Mouse (Mus musculus) cerebellum, adult 2 months (tissue): ENCODE measurements around the gene Cerk. TPM values are rescaled to one million over a fixed set of nuclear protein-coding genes. Genes with fewer than 3 reads are reported as not detected.

ENCODE experiments used
- DNase-seq, 2 experiments: peaks; one replicate each; pipeline ENCODE4 v3.0.0; 2021
- H3K27ac ChIP-seq: fragments of 200-500 bp; 2 replicates; pipeline ENCODE4 v1.5.1; 2012; ENCODE audit warnings: low read length, control low read depth, inconsistent platforms; ENCODE audit not compliant: insufficient read depth
- H3K27me3 ChIP-seq: fragments of 200-500 bp; 2 replicates; pipeline ENCODE4 v1.6.1; 2012; ENCODE audit warnings: inconsistent platforms, mild to moderate bottlenecking, low read length, moderate library complexity; ENCODE audit not compliant: control insufficient read depth, insufficient read depth
- H3K4me1 ChIP-seq: fragments of 200-500 bp; 2 replicates; pipeline ENCODE4 v1.6.1; 2011; ENCODE audit warnings: low read length; ENCODE audit not compliant: control insufficient read depth, insufficient read depth
- H3K4me3 ChIP-seq: fragments of 200-500 bp; replicated peaks from 2 replicates; pipeline ENCODE3; 2011; ENCODE audit warnings: mild to moderate bottlenecking, low read depth, low read length, control low read depth; ENCODE audit not compliant: insufficient read depth
- CTCF ChIP-seq: fragments of 200-500 bp; IDR thresholded peaks from 2 replicates; pipeline ENCODE4 v1.5.1; 2011; ENCODE audit warnings: low read depth, mild to moderate bottlenecking, control low read depth, low read length, moderate library complexity, borderline replicate concordance; ENCODE audit not compliant: insufficient read depth
- POLR2A ChIP-seq: fragments of 200-500 bp; IDR thresholded peaks from 2 replicates; pipeline ENCODE4 v1.6.1; 2011; ENCODE audit warnings: low read length, control low read depth, borderline replicate concordance; ENCODE audit not compliant: insufficient read depth
- WGBS: fragments of 180-500 bp; shearing (Covaris S2); methylation state at CpG from one replicate; pipeline ENCODE4 v1.1.7; 2018; 5-methylcytosine and 5-hydroxymethylcytosine counted together
- polyA plus RNA-seq: library from polyadenylated mRNA; depleted of rRNA; stranded (reverse); fragments of >200 nt; gene quantifications from 2 replicates; pipeline ENCODE4 v1.2.3, GENCODE M21; 2012

Cerk gene
- polyA plus RNA-seq, 1 experiment, result 152 TPM

- WGBS, result 14% methylated on average over 22 of the region's 22 CpGs
- H3K4me3 ChIP-seq, result no peak overlapping the region
- peak overlapping the region; percentile 78 for H3K27ac ChIP-seq
- H3K27me3 ChIP-seq, result no peaks in the 10 kb centered on the region
- DNase-seq, result peak in 1 of 2 experiments; percentile 58
- peaks cover 57% of the 10 kb centered on the region for H3K4me1 ChIP-seq
- TF ChIP-seq POLR2A, result no peak
Observed at GRCm38 (mm10) chr15:86176771-86177702, 8.9 kb downstream of the Cerk start.

- no peak overlapping the region for H3K4me3 ChIP-seq
- H3K27me3 ChIP-seq, result no peaks in the 10 kb centered on the region
- no peak for TF ChIP-seq CTCF
- no peak for TF ChIP-seq POLR2A
- 80% methylated on average over 10 of the region's 10 CpGs for WGBS
- DNase-seq, result no peak
- peak overlapping the region; percentile 50; the same call in 1 of the 2 replicates for H3K27ac ChIP-seq
- peaks cover 56% of the 10 kb centered on the region for H3K4me1 ChIP-seq
Observed at GRCm38 (mm10) chr15:86176166-86176565, 9.8 kb downstream of the Cerk start.

GRCm38 (mm10) chr15:86175253-86176050 is 10.5 kb downstream of the Cerk start:
- no peak overlapping the region for H3K4me3 ChIP-seq
- H3K27me3 ChIP-seq, result no peaks in the 10 kb centered on the region
- DNase-seq, result no peak
- WGBS, result 79% methylated on average over 3 of the region's 3 CpGs
- no peak overlapping the region for H3K27ac ChIP-seq
- no peak for TF ChIP-seq POLR2A
- no peak for TF ChIP-seq CTCF
- peaks cover 57% of the 10 kb centered on the region for H3K4me1 ChIP-seq

DNA sequence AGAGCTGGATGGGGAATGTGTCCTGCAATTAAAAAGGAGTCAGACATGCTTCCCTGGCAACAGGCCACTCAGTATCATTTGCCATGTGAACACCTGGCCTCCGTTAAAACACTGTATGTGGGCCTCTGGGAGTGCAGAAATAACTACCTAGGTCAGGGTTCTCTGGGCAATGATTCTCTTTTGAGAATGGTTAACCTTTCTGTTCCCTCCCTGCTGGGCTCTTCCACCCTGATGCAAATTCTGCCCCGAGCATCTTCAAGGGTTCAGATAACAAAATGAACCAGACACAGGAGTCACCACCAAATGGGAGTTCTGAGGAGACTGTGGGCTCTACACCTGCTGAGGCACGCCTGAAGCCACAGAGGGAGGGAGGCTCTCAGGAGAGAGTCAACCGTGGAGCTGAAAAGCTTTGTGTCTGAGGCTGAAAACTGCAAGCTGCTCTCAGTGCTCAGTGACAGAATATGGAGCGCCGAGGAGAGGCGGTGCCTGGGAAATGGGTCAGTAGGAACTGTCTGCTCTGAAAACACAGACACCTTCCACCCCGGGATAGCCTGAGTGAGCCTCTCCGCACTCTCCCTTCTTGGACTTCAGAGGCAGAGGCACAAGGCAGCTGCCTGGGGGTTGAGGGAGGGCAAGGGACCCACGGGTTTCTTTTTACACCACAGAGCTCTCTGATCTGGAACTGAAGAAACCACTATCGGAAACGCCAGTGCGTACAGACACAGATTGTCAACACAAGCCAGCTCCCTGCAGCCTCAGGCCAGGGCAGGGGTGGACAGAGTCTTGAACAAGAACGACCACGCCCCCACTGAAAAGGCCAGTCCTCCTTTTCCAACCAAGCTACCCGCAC is 12.6 kb downstream of the Cerk start:
- DNase-seq, result no peak
- Histone ChIP-seq H3K4me3 (no peak overlapping the region), H3K27ac (0 out of 2 replicates have a peak overlapping the region, but pooled peaks have one; percentile 5), H3K27me3 (no peaks in the 10 kb centered on the region), H3K4me1 (peaks cover 77% of the 10 kb centered on the region)
- TF ChIP-seq CTCF, result no peak
- TF ChIP-seq POLR2A, result no peak
- 34% methylated on average over 16 of the region's 16 CpGs for WGBS

DNA sequence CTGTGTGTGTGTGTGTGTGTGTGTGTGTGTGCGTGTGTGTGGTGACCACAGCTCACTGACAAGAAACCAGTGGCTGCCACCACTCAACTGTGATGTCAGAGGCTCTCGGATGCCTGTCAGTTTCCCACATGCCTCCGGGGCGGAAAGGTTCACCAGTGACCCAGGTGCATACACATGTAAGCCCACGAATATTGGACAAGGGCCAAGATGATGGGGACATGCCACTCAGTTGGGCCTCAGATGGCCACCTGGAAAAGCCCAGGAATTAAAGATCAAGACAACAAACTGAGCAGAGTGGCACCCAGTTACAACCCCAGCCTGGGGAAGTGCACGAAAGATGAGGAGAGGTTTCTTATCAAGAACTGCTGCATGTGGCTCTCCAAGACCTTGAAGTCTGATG is 13.4 kb downstream of the Cerk start:
- no peak overlapping the region for H3K4me3 ChIP-seq
- peaks cover 80% of the 10 kb centered on the region for H3K4me1 ChIP-seq
- no peak overlapping the region for H3K27ac ChIP-seq
- peak in 1 of 2 experiments; percentile 47 for DNase-seq
- no peak for TF ChIP-seq CTCF
- 50% methylated on average over 6 of the region's 6 CpGs for WGBS
- no peaks in the 10 kb centered on the region for H3K27me3 ChIP-seq

DNA sequence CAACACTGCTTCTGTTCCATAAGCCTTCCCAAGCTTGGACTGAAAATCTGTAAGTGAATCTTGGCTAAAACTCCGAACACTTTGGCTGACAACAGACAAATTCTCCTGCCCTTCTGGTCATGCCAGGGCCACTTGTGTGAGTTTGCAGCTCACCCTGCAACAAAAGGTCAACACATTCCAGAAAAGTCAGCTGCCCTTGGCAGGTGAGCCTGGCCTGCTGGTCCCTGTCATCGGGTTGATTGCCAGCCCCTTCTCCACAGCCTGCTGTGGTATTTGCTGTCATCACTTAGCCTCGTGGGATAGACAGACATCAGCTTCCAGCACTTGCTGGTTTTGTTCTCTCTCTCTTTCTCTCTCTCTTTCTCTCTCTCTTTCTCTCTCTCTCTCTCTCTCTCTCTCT is 13.8 kb downstream of the Cerk start:
- H3K27ac ChIP-seq, result no peak overlapping the region
- TF ChIP-seq POLR2A, result no peak
- no peak for TF ChIP-seq CTCF
- no peaks in the 10 kb centered on the region for H3K27me3 ChIP-seq
- H3K4me1 ChIP-seq, result peaks cover 80% of the 10 kb centered on the region
- peak in 1 of 2 experiments; percentile 55 for DNase-seq
- H3K4me3 ChIP-seq, result no peak overlapping the region
- 18% methylated on average over 3 of the region's 3 CpGs for WGBS

- WGBS, result 88% methylated on average over 12 of the region's 12 CpGs
- TF ChIP-seq POLR2A (no peak), CTCF (no peak)
- Histone ChIP-seq H3K27ac (no peak overlapping the region), H3K4me1 (peaks cover 80% of the 10 kb centered on the region), H3K4me3 (no peak overlapping the region), H3K27me3 (no peaks in the 10 kb centered on the region)
- DNase-seq, result no peak
Observed at GRCm38 (mm10) chr15:86171316-86171715, 14.6 kb downstream of the Cerk start.
